Mouse (Mus musculus) T-cell, adult 66 days (primary cell): ENCODE data around the gene Gm13128. TPM values are rescaled to one million over a fixed set of nuclear protein-coding genes. Genes with fewer than 3 reads are reported as not detected.

Experiments
- total RNA-seq, 2 experiments: library from RNA; stranded (reverse); gene quantifications; 3 replicates in 1 of 2; 4 replicates in 1 of 2; pipeline ENCODE4 v1.2.4; 2023

The Gm13128 gene
- not detected for total RNA-seq

GRCm38 (mm10) chr4:144329949-144330348 lies at the start of gene Gm13128:
Gm13128 (plus strand) TSS chr4:144330249.

DNA sequence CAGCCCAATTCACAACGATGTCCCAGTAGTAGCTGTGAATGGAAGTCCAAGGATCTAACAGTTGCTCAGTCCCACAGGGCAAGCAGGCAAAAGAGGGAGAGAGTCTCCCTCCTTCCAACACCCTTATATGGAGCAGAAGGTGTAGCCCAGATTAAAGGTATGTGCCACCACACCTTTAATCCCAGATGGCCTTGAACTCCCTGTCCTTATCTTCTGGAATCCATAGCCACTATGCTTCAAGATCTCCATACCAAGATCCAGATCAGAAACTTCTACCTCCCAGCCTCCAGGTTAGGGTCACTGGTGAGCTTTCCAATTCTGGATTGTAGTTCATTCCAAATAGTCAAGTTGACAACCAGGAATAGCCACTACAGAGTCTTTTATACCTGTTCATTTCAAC lies 49.7 kb upstream of the Gm13128 start, which contains the start of gene Pramel5:
Gene Pramel5 (minus strand): TSS at position 101 of the 400 bp plus-strand sequence.

DNA sequence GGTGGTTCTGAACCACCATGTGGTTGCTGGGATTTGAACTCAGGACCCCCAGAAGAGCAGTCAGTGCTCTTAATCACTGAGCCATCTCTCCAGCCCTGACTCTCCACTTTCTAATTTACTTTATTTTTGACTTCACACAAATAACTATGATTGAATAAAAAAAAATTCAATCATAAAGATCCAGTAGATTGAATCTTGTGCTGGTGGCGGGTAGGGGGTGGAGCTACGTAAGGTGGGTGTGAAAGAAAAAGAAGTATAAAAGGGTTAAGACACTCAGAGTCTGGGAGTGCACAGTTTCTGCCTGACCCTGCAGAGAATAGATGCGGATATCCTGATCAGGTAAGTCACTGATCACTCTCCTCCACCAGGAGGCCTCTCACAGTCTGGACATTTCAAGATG lies 27.6 kb downstream of the Gm13128 start, which contains the start of gene Gm13119:
Gene Gm13119 (plus strand): TSS at position 301 of the 400 bp plus-strand sequence.

GRCm38 (mm10) chr4:144377911-144378310 lies 47.9 kb downstream of the Gm13128 start, which contains the start of gene Pramef20:
Pramef20 (minus strand) TSS chr4:144377933.

Other genes starting within 250 kb of the Gm13128 start
- gene Gm13102, start 223.8 kb upstream of the Gm13128 start, total RNA-seq = not detected
- not detected for gene Oog3, start 167.6 kb upstream of the Gm13128 start, total RNA-seq
- not detected for gene Oog2, start 139.5 kb upstream of the Gm13128 start, total RNA-seq
- gene C87977, start 116.9 kb upstream of the Gm13128 start, total RNA-seq = not detected
- gene Pramel5, start 49.8 kb upstream of the Gm13128 start, total RNA-seq = not detected
- not detected for gene Gm13119, start 27.7 kb downstream of the Gm13128 start, total RNA-seq
- gene Pramef20, start 47.7 kb downstream of the Gm13128 start, total RNA-seq = not detected
- gene Pramef12, start 78.2 kb downstream of the Gm13128 start, total RNA-seq = not detected
- not detected for gene 1700012P22Rik, start 108.5 kb downstream of the Gm13128 start, total RNA-seq
- gene Gm9944, start 123.1 kb downstream of the Gm13128 start, total RNA-seq = not detected
- gene Aadacl3, start 133.5 kb downstream of the Gm13128 start, total RNA-seq = not detected
- not detected for gene 9430007A20Rik, start 189.6 kb downstream of the Gm13128 start, total RNA-seq
- gene Gm13124, start 234.9 kb downstream of the Gm13128 start, total RNA-seq = not detected